Mouse (Mus musculus): ENCODE data around the gene Gpatch2l.

Gene Gpatch2l

DNA sequence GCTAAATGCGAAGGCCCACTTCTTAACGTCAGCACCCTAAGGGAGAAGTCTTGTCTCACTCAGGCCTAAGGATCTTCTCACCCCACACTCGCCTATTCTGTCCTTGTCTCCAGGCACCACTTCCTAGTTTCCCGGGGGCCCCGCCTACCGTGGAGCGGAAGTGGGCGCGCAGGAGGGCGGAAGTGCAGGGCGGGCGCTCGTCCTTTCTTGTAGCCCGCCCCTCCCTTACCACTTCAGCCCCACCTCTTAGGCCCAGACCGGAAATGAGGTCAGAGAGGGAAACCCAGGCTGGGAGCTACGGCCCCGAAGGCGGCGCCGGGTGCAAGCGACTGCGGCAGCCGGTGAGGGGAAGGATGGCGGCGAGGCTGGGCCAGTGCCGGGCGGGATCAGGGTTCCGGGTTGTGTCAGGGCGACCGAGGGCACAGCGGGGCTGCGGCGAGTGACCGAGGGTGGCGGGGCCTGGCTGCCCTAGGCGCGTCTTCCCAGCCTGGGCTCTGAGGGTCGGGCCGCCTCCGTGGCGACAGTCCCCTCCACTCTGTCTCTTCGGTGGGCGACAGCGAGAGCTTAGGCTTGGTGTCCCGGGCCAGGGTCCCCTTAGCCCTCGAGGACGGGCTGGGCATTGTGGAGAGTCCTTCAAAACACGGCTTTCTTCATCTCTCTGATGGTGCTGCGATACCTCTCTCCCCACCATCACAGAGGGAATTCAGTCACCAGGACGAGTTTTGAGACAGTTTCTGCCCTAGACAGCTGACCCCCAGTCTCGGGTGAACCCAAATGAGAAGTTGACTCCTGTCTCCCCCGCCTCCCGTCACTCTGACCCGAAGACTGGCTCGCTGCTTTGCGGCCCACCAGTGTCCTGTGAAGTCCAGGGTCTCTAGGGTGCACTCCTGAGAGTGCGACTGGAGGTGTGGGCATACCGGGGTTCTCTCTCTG lies at the start of gene Gpatch2l:
TSS of gene Gpatch2l (plus strand) at position 255 of the 933 bp plus-strand sequence.
- peak; percentile 97 for DNase-seq

DNA sequence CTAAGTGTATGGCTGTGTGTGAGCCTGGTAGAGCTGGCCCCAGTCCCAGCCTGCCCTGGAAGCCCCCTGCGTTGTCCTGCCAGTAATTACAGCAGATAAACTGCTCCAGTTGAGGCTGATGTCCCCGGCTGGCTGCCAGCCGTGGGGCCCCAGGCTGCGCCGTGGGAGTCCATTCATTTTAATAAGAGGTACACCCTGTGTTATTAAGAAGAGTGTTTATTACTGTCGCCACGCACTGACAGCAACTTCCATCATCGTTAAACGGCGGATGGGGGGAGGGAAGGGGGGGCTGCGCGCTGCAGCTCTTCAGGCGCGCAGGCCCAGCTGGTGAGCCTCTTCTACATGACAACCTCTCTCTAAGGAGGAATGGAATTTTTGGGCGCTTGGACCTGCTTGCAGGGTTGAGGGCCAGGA lies 49.6 kb upstream of the Gpatch2l start:
- no peak for DNase-seq

DNA sequence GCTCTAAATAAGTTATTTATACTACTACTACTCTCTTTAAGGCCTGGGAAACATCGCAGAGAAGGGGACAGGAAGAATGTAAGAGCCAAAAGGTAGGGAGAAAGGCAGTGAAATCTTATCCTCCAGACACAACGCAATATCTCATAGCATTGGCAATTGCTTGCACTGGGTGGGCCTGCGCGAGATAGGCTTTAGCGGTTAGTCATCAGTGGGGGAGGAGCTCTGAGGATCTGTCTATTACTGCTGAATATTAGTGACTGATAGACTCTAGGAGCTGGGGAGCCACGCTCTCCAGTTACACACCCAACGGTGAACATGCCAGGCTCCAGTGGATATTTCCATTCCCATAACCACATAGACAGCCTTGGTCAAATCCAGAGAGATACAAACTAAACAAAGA lies 44.7 kb upstream of the Gpatch2l start:
- DNase-seq = no peak

DNA sequence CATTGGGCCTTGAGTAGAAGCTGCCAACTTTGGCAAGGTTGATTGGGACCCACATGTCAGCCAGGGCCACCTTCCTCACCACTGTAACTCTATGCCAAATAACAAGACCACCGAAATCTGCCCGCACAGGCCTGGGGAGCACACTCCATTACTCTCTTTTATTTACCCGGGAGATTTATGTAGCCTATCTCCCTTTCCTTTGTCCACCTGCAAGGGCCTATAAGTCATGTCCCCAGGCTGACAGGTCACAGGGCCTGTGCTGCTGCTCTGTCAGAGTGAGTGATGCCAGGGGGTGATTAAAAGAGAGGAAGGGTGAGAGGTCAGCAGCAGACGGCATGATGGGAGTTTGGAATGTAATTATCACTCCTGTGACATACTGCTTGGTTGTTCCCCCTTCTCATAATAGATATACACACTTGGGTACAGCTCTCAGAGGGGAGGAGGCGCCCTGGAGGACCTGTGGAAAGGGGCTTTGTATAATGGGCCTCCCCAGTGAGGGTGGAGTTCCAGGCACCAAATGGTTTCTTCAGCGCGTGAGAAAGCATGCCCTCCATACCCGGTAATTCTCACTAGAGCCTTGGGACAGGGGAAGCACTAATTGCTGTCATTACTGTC lies 38.1 kb upstream of the Gpatch2l start:
- no peak for DNase-seq

DNA sequence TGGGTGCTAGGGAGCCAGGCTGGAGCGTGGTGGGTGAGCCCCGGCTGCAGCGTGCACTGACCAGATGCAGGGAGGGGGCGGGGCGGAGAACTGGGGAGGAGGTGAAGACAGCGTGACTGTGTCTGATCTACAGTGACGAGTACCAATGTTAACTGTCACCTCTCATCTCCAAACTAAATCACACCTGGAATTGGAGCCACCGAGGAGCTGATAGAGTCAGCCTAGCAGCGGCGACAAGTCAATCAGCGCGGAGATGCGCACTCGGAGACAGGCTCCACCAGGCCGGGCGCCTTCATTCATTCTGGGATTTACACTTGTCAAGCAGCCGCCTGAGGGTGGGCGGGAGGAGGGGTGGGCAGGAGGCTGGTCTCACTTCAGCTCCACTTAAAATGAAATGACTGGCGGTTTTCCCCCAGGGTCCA lies 30.5 kb upstream of the Gpatch2l start:
- no peak for DNase-seq

DNA sequence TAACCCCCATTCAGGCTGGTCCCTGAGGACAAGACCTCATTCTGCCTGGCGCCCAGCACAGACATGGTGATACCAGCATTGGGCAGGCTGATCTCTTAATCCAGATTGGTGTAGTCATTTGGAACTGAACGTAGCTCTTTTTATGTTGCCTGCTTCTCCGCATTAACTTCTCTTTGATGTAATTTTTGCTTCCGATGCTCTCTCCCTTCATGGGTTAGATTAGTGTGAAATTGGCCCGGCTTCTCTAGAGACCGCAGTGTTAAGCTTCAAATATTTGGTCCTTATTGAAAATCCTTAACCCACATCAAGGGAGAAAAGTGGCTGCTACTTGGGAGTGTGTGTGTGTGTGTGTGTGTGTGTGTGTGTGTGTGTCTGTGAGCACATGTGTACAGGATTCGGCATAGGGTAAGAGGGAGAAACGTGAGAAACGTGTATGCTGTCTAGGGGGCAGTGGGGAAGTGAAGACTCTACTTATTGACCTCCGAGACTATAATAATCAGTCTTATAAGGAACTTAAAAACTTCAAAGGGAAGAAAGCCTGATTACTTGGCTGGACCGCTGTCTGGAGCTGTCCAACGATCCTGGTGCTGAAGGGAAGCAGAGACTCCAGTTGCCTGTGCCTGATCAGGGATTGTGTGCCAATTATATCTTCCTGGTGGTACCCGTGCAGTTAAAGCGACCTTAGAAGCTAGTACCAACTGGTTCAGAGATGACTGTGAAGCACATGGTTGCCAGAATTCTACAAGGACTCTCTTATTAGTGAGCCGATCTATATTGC lies 28.8 kb upstream of the Gpatch2l start:
- DNase-seq = no peak

DNA sequence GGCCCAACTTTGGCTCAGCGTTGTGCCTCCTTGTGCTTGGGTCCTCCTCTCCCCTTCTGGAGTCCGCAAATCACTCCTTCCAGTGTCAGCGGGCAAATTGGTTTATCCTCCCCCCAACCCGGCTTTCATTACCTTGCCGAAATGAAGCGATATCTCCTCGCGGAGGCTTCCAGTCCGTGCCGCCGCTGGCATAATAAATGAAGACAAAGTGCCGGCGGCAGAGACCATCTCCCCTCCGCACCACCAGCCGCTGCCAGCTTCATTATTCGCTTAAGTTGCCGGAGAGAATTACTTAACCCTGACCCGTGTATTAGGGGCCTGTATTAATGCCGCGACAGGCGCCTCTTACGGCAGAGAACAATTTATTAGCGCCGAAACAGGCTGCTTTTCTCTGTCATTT lies 27.5 kb upstream of the Gpatch2l start:
- no peak for DNase-seq

DNA sequence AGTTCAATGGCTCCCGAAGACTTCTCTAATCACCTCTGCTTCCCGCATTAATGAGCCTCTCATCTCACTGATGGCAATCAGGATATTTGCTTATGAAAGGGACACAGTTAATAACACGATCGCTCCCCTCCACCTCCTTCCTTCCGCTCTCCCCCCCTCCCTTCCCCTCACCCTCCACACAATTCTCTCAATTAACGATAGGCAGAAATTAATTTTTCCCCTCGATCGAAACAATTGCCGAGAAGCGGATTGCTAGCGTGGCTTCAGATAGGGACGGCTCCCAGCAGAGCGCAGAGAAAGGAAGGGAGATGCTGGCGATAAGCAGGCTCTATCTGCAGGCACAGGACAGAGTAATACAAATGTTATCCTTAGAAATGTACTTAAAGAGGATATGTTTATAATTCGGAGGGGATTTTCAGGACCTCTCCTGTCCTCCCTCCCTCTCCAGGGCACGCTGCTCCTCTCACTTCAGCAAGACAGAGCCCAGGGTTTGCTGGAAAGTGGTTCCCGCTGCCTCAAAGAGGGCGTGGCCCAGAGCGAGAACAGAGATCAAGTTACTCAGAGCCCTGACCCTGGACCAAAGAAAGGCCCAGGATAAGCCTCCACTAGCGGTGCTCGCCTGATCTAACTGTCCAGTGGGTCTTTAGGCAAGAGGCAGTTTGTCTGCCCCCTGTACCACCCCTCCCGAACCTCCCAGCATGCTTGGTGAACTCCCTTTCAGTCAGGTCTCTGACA lies 24.8 kb upstream of the Gpatch2l start:
- no peak for DNase-seq

DNA sequence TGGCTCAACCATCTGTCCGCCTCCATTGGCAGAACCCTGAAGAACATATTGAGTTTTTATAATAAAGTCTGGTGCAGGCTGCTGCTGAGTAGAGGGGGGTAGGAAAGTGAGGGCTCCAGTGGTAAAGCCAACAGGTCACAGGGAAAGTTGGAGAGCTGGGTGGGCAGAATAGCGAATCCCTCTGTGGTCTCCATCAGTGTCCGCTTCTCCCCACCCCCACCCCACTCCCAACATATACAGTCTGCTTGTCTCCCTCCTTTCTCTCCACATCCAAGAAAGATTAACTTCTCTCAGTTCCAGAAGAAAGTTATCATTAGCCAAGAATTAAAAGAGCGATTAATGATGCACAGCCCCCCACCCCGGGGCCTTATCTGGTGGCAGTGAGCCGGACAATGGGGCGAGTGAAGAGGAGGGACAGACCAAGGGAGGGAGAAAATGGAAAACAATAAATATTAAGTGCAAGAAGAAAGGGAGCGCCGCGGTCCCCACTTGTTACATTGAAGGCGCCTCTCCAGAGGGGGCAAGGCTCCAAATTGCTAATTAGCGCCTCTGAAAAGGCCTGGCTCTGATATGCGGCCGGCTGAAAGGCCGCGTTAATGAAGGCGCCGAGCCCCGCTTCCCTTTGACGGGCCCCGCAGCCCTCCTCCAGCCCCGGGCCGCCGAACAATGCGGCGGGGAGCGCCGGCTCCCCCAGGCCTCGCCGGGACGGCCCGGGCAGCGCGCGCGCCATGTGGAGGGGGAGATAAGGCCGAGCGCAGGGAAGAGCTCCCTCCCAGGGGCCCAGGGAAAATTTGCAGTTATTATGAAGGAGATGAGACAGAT lies 21.2 kb upstream of the Gpatch2l start:
- DNase-seq = no peak

DNA sequence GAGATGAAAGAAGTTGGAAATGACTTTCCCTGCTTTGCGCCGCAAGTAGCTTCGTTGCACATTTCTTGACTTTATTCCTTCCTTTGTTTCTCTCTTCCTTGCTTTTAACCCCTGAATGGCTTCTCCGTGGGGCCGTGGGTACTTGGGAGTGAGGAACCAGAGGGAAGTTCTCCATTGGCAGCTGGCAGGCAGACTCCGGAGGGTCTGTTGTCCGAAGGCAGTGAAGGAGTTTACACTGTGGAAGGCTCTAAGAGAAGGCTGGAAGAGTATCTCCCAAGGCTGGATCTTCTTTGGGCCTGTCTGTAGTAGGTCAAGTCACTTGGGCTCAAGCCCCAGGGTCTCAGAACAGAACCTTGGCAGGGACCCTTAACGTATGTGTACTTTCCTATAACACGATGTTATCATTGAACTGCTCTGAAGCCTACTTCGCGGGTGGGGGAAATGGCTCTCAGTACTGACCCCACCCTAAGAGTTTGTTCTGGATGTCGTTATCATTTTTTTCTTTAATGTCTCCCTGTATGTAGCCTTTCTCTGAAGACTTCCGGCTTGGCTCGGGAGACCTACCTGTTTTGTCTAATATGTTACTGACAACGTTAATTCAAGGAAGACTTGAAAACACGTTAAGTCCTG lies 20.5 kb upstream of the Gpatch2l start:
- DNase-seq = no peak

DNA sequence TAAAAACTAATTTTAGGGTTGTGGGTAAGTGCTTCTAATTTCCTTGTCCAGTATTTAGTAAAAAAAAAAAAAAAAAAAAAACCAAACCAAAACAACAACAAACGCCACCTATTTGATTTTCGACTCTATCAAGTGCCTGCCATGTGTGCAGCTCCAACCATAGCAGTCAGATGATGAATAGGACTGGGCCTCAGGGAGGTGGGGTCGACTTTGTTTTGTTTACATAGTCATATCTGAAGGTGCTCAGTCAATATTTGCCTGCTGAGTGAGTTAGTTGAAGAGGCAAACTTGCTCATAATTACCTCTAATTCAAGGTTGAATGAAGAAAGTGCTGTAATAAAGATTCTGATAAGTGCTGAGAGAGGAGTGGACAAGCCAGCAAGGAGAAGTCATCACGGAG lies 7.4 kb upstream of the Gpatch2l start:
- no peak for DNase-seq

DNA sequence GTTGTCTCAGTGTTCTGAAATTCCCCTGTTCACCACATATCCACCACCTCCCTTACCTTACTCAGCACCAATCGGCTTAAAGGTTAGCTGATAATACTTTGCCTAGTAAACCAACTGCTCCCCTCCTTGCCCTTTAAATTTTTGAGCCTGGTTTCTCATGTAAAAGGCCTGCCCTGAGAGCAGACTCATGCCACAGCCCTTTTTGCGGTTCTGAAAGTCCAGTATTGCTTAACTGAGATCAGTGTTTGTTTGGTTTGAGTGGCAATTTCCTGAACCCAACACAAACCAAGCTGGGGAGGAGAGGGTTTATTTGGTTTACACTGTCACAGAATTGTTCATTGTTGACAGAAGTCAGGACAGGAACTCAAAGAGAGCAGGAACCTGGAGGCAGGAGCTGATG lies 2.9 kb upstream of the Gpatch2l start:
- no peak for DNase-seq

DNA sequence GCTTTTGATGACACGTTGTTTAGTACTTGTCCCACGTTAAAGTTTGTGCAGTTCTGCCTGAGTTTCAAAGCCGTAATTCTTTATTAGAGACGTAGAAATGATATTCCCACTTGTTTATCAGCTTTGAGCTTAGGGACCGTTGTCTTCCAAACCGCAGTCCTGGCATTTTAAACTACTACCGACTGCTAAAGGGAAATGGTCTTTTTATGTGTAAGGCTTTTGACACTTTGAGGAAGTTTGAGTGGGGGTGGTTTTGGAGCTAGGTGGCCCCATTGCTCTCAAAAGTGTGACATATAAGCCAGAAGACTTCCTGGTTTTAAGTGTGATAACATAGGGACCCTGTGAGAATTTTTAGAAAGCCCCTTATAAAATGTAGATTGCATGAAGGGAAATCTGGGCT lies 905 bp downstream of the Gpatch2l start:
- no peak for DNase-seq

DNA sequence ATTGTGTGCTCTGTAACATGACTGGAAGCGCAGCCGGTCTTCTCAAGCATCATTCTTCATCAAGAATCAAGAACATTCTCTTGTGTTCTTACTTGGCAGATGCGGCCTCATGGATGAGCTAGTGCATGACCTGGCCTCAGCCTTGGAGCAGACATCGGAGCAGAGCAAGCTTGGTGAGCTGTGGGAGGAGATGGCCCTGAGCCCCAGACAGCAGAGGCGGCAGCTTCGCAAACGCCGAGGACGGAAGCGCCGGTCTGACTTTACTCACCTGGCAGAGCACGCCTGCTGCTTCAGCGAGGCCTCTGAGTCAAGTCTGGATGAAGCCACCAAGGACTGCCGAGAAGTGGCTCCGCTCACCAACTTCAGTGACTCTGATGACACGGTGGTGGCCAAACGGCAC lies 2.3 kb downstream of the Gpatch2l start:
- no peak for DNase-seq

DNA sequence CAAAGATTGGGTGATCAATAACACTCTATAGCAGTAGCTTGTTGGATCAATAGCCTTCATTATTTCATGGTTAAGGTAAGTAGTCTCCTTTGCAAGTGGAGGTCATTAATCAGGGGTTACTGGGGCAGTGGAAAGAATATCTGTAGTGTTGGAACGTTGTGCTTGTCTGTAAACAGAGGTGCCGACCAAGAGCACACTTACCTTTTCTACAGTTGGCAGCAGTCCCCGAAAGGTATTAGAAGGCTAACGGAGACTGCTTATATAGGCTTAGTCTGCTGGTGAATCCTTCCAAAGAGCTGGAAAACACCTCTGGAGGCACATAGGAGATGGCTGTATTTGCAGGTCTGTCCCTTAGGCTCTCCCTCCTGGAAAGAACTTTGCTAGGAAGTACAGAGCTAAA lies 8.5 kb downstream of the Gpatch2l start:
- DNase-seq = no peak

DNA sequence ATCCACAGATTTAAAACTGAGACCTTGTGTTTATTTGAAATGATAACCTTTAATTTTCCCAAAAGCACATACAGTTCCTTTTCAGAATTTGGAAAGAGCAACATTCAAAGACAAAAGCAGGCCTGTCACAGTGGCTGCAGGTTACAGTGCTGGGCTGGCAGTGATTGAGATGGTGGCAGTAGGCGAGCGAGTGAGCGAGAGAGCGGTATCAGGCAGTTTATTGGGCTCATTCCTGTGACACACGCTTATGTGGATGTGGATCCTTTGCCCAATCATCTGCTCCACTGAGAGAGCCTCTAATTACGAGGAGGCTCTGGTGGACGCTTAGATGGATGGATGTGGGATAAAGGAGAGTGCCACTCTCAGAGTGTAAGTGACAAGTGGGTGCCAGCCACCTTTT lies 13.3 kb downstream of the Gpatch2l start:
- no peak for DNase-seq

DNA sequence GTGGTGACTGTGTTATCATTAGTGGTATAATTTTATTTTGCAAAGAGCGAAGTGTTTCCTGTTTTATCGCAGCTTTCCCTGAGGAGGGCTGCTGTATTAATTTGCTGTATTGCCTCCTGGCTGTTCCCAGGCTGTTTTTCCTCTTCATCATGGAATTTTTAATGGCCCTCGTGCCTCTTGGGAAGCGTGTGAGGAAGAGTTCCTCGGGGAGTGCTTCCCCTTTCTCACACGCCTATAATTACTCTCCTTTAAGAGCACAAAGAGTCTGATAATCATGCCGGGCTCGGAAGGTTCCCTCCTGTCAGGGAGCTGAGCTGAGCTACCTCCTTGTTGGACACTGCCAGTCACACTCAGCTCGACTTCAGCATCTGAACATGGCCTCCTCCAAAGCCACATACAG lies 30.0 kb downstream of the Gpatch2l start:
- no peak for DNase-seq

DNA sequence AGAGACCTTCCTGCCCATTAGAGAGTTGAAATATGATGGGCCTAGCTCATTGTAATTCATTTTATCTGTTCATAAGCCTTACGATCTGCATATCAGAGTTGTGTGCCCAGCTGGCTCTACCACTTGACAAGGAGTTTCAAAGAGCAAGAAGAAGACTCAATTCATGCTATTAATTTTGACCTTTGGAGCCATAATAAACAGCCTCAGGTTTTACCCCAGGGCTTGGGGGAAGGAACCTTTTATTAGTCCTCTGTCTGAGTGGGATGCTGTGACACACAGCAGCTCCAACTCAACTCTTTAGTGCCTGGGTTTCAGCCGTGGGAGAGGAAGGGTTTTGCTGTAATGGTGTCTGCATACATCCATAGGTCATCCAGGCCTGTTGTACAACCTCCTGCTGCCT lies 32.6 kb downstream of the Gpatch2l start:
- DNase-seq = no peak

DNA sequence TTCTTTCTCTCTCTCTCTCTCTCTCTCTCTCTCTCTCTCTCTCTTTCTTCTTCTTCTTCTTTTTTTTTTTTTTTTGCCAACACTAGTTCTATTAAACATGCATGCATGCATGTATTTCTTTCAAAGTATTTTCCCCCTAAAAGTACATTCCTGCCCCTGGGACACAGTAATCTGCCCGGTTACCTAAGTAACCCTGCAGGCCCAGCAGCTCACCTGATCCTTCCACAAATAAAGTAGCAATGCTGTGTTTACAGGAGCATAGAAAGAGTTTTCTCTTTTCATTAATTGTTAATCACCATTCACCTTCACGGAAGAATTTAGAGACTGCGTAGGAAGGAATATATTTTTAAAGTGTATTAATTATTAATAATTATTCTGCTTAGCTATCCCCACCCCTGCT lies 34.1 kb downstream of the Gpatch2l start:
- no peak for DNase-seq

DNA sequence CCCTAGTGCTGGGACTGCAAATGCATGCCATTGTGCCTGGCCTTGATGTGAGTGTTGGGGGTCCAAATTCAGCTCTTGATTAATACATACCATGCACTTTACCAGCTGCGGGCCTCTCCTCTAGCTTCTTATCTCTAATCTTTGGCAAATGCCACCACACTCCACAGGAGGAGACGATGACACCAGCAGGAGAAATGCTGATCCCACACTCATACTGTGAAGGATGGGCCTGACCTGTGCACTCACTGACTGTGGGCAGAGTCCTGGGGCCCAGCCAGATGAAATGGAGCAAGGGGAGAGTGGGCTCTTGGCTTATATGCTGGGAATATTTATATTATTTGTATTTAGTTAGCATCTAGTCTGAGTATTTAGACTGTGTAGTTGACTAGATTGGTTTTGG lies 34.8 kb downstream of the Gpatch2l start:
- no peak for DNase-seq

DNA sequence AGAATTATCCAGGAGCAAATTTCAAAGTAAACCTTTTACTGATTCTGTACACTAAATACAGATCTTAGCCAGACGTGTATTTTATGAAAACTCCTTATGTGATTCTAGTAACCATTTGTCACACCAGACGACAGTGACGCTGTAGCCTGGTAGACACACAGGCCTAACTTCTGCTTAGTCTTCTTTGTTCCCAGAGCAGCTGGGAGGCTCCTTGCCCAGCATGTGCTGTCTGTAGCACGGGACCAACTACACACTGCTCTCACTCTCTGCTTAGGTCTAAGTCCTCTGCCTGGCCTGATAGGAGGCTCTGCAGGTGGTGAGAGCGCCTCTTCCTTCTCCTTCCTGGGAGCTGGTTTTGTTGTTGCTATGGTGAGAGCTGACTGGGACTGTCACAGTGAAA lies 35.2 kb downstream of the Gpatch2l start:
- DNase-seq = no peak

DNA sequence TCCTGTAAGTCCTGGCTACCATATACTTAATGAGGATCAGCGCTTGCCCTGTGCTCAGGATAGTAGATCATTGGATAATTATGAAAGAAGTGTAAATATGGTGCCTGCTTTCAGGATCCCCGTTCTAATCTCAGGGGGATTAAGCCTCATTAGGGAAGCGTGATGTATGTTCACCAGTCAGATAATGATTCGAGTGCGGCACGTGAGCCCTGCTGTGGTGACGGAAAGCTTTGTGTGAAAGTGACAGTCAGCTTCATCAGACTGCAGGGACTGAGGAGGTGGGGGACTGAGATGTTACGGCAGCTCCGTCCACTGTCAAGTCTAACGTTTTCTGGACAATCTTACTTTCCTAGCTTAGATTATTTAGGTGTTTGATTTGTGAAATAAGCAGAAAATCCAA lies 38.3 kb downstream of the Gpatch2l start:
- DNase-seq = no peak

Measured in cerebellum, adult 9-11 months (tissue).